Mouse (Mus musculus): Measurements from ENCODE around the gene Hrnr.

Gene Hrnr

GRCm38 (mm10) chr3:93319449-93319848 lies at the start of gene Hrnr:
Hrnr (plus strand) TSS chr3:93319749.
- no peak for DNase-seq (ENCODE audit: low spot score)

- no peak for DNase-seq (ENCODE audit: low spot score)
These were observed 46.3 kb upstream of the Hrnr start, which contains the start of gene Flg for GRCm38 (mm10) chr3:93273223-93273622. Flg (plus strand) TSS chr3:93273523.

- DNase-seq (ENCODE audit: low spot score) = no peak
These were observed 22.0 kb upstream of the Hrnr start for GRCm38 (mm10) chr3:93297542-93297941.

- no peak for DNase-seq (ENCODE audit: low spot score)
These were observed 19.7 kb upstream of the Hrnr start for GRCm38 (mm10) chr3:93299832-93300231.

- DNase-seq (ENCODE audit: low spot score) = no peak
These were observed 17.7 kb upstream of the Hrnr start for GRCm38 (mm10) chr3:93301896-93302295.

GRCm38 (mm10) chr3:93306142-93306541 lies 13.4 kb upstream of the Hrnr start:
- DNase-seq (ENCODE audit: low spot score) = peak; percentile 18

GRCm38 (mm10) chr3:93311371-93311770 lies 8.2 kb upstream of the Hrnr start:
- no peak for DNase-seq (ENCODE audit: low spot score)

GRCm38 (mm10) chr3:93314388-93314787 lies 5.2 kb upstream of the Hrnr start:
- peak; percentile 2 for DNase-seq (ENCODE audit: low spot score)

GRCm38 (mm10) chr3:93337749-93338148 lies 18.2 kb downstream of the Hrnr start:
- no peak for DNase-seq (ENCODE audit: low spot score)

GRCm38 (mm10) chr3:93340021-93340420 lies 20.5 kb downstream of the Hrnr start:
- no peak for DNase-seq (ENCODE audit: low spot score)

- no peak for DNase-seq (ENCODE audit: low spot score)
These were observed 27.3 kb downstream of the Hrnr start for GRCm38 (mm10) chr3:93346896-93347295.

- DNase-seq (ENCODE audit: low spot score) = peak; percentile 57
These were observed 40.5 kb downstream of the Hrnr start for GRCm38 (mm10) chr3:93360045-93360444.

- DNase-seq (ENCODE audit: low spot score) = peak; percentile 81
These were observed 42.5 kb downstream of the Hrnr start for GRCm38 (mm10) chr3:93361933-93362574.

GRCm38 (mm10) chr3:93366966-93367575 lies 47.5 kb downstream of the Hrnr start:
- no peak for DNase-seq (ENCODE audit: low spot score)

GRCm38 (mm10) chr3:93368171-93368570 lies 48.6 kb downstream of the Hrnr start:
- DNase-seq (ENCODE audit: low spot score) = no peak

GRCm38 (mm10) chr3:93373416-93373815 lies 53.9 kb downstream of the Hrnr start:
- DNase-seq (ENCODE audit: low spot score) = no peak

GRCm38 (mm10) chr3:93375196-93375595 lies 55.6 kb downstream of the Hrnr start:
- DNase-seq (ENCODE audit: low spot score) = no peak

GRCm38 (mm10) chr3:93375601-93376000 lies 56.1 kb downstream of the Hrnr start:
- DNase-seq (ENCODE audit: low spot score) = no peak

- no peak for DNase-seq (ENCODE audit: low spot score)
These were observed 58.6 kb downstream of the Hrnr start for GRCm38 (mm10) chr3:93378146-93378545.
